Mouse (Mus musculus): ENCODE data around the gene Smim4. TPM values are rescaled to one million over a fixed set of nuclear protein-coding genes. Genes with fewer than 3 reads are reported as not detected.

Smim4 gene
- polyA plus RNA-seq, 1 experiment from 2014 or later: 127 TPM

DNA sequence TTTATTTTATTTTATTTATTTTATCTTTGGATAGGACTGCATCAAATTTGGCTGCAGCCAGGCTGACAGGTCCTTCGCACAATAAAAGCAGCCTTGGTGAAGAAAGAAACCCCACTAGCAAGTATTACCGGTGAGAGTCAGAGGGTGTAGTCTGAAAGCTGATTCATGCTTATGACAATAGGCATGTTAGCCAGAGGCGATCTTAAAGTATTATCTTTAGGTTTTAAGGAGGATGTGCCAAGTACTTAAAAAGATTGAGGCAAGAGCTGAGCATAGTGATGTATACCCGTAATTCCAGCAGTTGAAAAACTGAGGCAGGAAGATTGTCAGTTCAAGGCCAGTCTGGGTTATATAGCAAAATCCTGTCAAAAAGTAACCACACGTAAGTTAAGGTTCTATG is 83.5 kb downstream of the Smim4 start:
- ATAC-seq: no peak
- Histone ChIP-seq H3K9me3 (ENCODE audit: control insufficient read depth) (no peaks in the 10 kb centered on the region), H3K4me2 (replicated peaks; ENCODE audit: low read depth) (no peak overlapping the region), H3K27me3 (replicated peaks; ENCODE audit: control insufficient read depth, insufficient read depth, low read length) (no peaks in the 10 kb centered on the region), H3K9ac (ENCODE audit: low read depth, low read length) (no peak overlapping the region), H3K4me1 (replicated peaks; ENCODE audit: control insufficient read depth, insufficient read depth, low read length) (no peaks in the 10 kb centered on the region), H3K4me3 (ENCODE audit: low read depth, low read length) (no peak overlapping the region), H3K27ac (ENCODE audit: low read depth, low read length) (no peak overlapping the region), H3K36me3 (ENCODE audit: control insufficient read depth, insufficient read depth) (peaks cover 66% of the 10 kb centered on the region)
- 94% methylated on average over 5 of the region's 5 CpGs for WGBS
- no peak for TF ChIP-seq CTCF (IDR thresholded peaks at IDR 0.05; ENCODE audit: low read depth)

Other genes with a start within 250 kb of the Smim4 start
- 24.7 and 27.2 TPM in 2 replicates for gene Mustn1, start 249.8 kb downstream of the Smim4 start, polyA plus RNA-seq (2015; fragmentation: Nextera tagmentation; extraction: Ambion mirVana)
- gene Itih4, start 242.5 kb downstream of the Smim4 start, polyA plus RNA-seq (2015; fragmentation: Nextera tagmentation; extraction: Ambion mirVana): 0.16 TPM in 1 of 2 replicates, not detected in the other
- gene Itih3, start 205.2 kb downstream of the Smim4 start, polyA plus RNA-seq (2015; fragmentation: Nextera tagmentation; extraction: Ambion mirVana): 3.9 and 4.7 TPM in 2 replicates
- gene Itih1, start 185.7 kb downstream of the Smim4 start, polyA plus RNA-seq (2015; fragmentation: Nextera tagmentation; extraction: Ambion mirVana): not detected in 2 replicates
- 2.9 and 3.0 TPM in 2 replicates for gene Nek4, start 177.6 kb downstream of the Smim4 start, polyA plus RNA-seq (2015; fragmentation: Nextera tagmentation; extraction: Ambion mirVana)
- gene Glt8d1, start 127.6 kb downstream of the Smim4 start, polyA plus RNA-seq (2015; fragmentation: Nextera tagmentation; extraction: Ambion mirVana): 18.2 and 21.6 TPM in 2 replicates
- 434 and 465 TPM in 2 replicates for gene Spcs1, start 127.3 kb downstream of the Smim4 start, polyA plus RNA-seq (2015; fragmentation: Nextera tagmentation; extraction: Ambion mirVana)
- 33.1 and 39.8 TPM in 2 replicates for gene Pbrm1, start 109.8 kb downstream of the Smim4 start, polyA plus RNA-seq (2015; fragmentation: Nextera tagmentation; extraction: Ambion mirVana)
- gene Gnl3, start 109.8 kb downstream of the Smim4 start, polyA plus RNA-seq (2015; fragmentation: Nextera tagmentation; extraction: Ambion mirVana): 53.5 and 59.6 TPM in 2 replicates
- gene Nt5dc2, start 2.1 kb upstream of the Smim4 start, polyA plus RNA-seq (2015; fragmentation: Nextera tagmentation; extraction: Ambion mirVana): 31.2 and 34.9 TPM in 2 replicates
- gene Stab1, start 39.7 kb upstream of the Smim4 start, polyA plus RNA-seq (2015; fragmentation: Nextera tagmentation; extraction: Ambion mirVana): 20.6 and 23.1 TPM in 2 replicates
- 1.4 and 1.6 TPM in 2 replicates for gene Tnnc1, start 79.4 kb upstream of the Smim4 start, polyA plus RNA-seq (2015; fragmentation: Nextera tagmentation; extraction: Ambion mirVana)
- 74.1 and 78.8 TPM in 2 replicates for gene Nisch, start 88.0 kb upstream of the Smim4 start, polyA plus RNA-seq (2015; fragmentation: Nextera tagmentation; extraction: Ambion mirVana)
- gene Sema3g, start 88.9 kb upstream of the Smim4 start, polyA plus RNA-seq (2015; fragmentation: Nextera tagmentation; extraction: Ambion mirVana): 0.61 and 0.74 TPM in 2 replicates
- 8.6 and 10.3 TPM in 2 replicates for gene Phf7, start 122.4 kb upstream of the Smim4 start, polyA plus RNA-seq (2015; fragmentation: Nextera tagmentation; extraction: Ambion mirVana)
- 20.7 and 22.4 TPM in 2 replicates for gene Bap1, start 122.5 kb upstream of the Smim4 start, polyA plus RNA-seq (2015; fragmentation: Nextera tagmentation; extraction: Ambion mirVana)
- gene Dnah1, start 194.9 kb upstream of the Smim4 start, polyA plus RNA-seq (2015; fragmentation: Nextera tagmentation; extraction: Ambion mirVana): 0.30 and 0.57 TPM in 2 replicates
- gene Capn7, start 207.7 kb upstream of the Smim4 start, polyA plus RNA-seq (2015; fragmentation: Nextera tagmentation; extraction: Ambion mirVana): 18.6 and 18.7 TPM in 2 replicates